Comparison of ENCODE assay signal across 12 mouse cellular contexts in genomic region chr9:61409046-61409445, GRCm38 (mm10). TPM values are rescaled to one million over a fixed set of nuclear protein-coding genes. Genes with fewer than 3 reads are reported as not detected.
A peak's percentile ranks its signal among the peaks of the same experiment; 100 is the strongest.
DNase-seq lines count a peak whose midpoint lies in the region; ATAC-seq and TF ChIP-seq lines count a peak whose summit lies in the region.
"Had no signal": no experiment of that assay in that cellular context is flagged by ENCODE, and none has a peak within 500 bp of the region (broad histone marks: within the 10 kb centered on the region; RNA-seq: fewer than 3 reads in every experiment).

No protein-coding gene starts in this region.

- peaks cover 32% of the 10 kb centered on the region for H3K4me1 ChIP-seq in hindbrain, embryonic 14.5 days (replicated peaks; ENCODE audit: control insufficient read depth, insufficient read depth, low read length)
- H3K4me1 ChIP-seq in hindbrain, embryonic 11.5 days (replicated peaks; ENCODE audit: control insufficient read depth, insufficient read depth, low read length), result peaks cover 12% of the 10 kb centered on the region
- H3K4me1 ChIP-seq: liver, embryonic 15.5 days had no signal

- no peak overlapping the region for H3K9ac ChIP-seq in hindbrain, embryonic 14.5 days
- no peak overlapping the region for H3K9ac ChIP-seq in hindbrain, embryonic 11.5 days (ENCODE audit: low read depth, low read length)
- H3K9ac ChIP-seq: embryonic facial prominence, embryonic 12.5 days; liver, embryonic 15.5 days; neural tube, embryonic 15.5 days had no signal

- H3K36me3 ChIP-seq in hindbrain, embryonic 14.5 days (replicated peaks; ENCODE audit: control insufficient read depth, insufficient read depth), result peaks cover 83% of the 10 kb centered on the region
- peaks cover 44% of the 10 kb centered on the region for H3K36me3 ChIP-seq in hindbrain, embryonic 11.5 days (ENCODE audit: control insufficient read depth, insufficient read depth, low read length)

- peak; percentile 53 for DNase-seq in hindbrain, embryonic 14.5 days (ENCODE audit: low spot score)
- no peak for DNase-seq in hindbrain, embryonic 11.5 days (ENCODE audit: low spot score)
- peak; percentile 77 for DNase-seq in 3134 (ENCODE audit: extremely low read depth, insufficient read length, low spot score)
- peak; percentile 88 for DNase-seq in brain, embryonic 14.5 days (ENCODE audit: low read depth)
- peak; percentile 51 for DNase-seq in fibroblast of lung, adult 2 months (ENCODE audit: low read depth)
- DNase-seq in adrenal gland, adult 18-20 months (ENCODE audit: low spot score in 2 of 2), result no peak
- no peak for DNase-seq in adrenal gland, adult 8-10 months
- no peak for DNase-seq in urinary bladder, postnatal 10 days (ENCODE audit: low spot score)
- DNase-seq: right cerebral cortex, adult 18-20 months had no signal

- no peak overlapping the region for H3K4me2 ChIP-seq in hindbrain, embryonic 14.5 days (replicated peaks)
- H3K4me2 ChIP-seq in hindbrain, embryonic 11.5 days (replicated peaks; ENCODE audit: low read depth, low read length), result no peak overlapping the region
- H3K4me2 ChIP-seq: embryonic facial prominence, embryonic 12.5 days; liver, embryonic 15.5 days; neural tube, embryonic 15.5 days had no signal

- no peak overlapping the region for H3K4me3 ChIP-seq in hindbrain, embryonic 14.5 days (replicated peaks; ENCODE audit: low read length)
- H3K4me3 ChIP-seq in hindbrain, embryonic 11.5 days (ENCODE audit: low read depth, low read length), result no peak overlapping the region
- H3K4me3 ChIP-seq: embryonic facial prominence, embryonic 12.5 days; liver, embryonic 15.5 days; neural tube, embryonic 15.5 days had no signal

- no peak for TF ChIP-seq CTCF in brain, embryonic 14.5 days (IDR thresholded peaks at IDR 0.05; ENCODE audit: borderline replicate concordance, extremely low read depth, insufficient read depth, insufficient read length)

- no peak for TF ChIP-seq POLR2A in brain, embryonic 14.5 days (IDR thresholded peaks at IDR 0.05; ENCODE audit: borderline replicate concordance, extremely low read depth, insufficient read depth, insufficient read length, poor library complexity, severe bottlenecking)

- no peak overlapping the region for H3K27ac ChIP-seq in hindbrain, embryonic 14.5 days
- H3K27ac ChIP-seq in hindbrain, embryonic 11.5 days (ENCODE audit: low read depth, low read length), result no peak overlapping the region
- H3K27ac ChIP-seq: embryonic facial prominence, embryonic 12.5 days; liver, embryonic 15.5 days; neural tube, embryonic 15.5 days had no signal

- H3K9me3 ChIP-seq in hindbrain, embryonic 14.5 days (ENCODE audit: control insufficient read depth, low read length), result no peaks in the 10 kb centered on the region
- H3K9me3 ChIP-seq in hindbrain, embryonic 11.5 days (ENCODE audit: control insufficient read depth, low read length), result no peaks in the 10 kb centered on the region
- H3K9me3 ChIP-seq: embryonic facial prominence, embryonic 12.5 days; liver, embryonic 15.5 days; neural tube, embryonic 15.5 days had no signal

- no peak for ATAC-seq in hindbrain, embryonic 14.5 days (ENCODE audit: low FRiP score)
- ATAC-seq in hindbrain, embryonic 11.5 days (ENCODE audit: low FRiP score), result no peak

- H3K27me3 ChIP-seq in hindbrain, embryonic 14.5 days (ENCODE audit: control insufficient read depth, insufficient read depth, low read length), result no peaks in the 10 kb centered on the region
- H3K27me3 ChIP-seq in hindbrain, embryonic 11.5 days (ENCODE audit: control insufficient read depth, insufficient read depth, low read length), result no peaks in the 10 kb centered on the region
- H3K27me3 ChIP-seq: embryonic facial prominence, embryonic 12.5 days; liver, embryonic 15.5 days; neural tube, embryonic 15.5 days had no signal

- WGBS in hindbrain, embryonic 14.5 days, result 77% methylated on average over 8 of the region's 8 CpGs
- 94% methylated on average over 8 of the region's 8 CpGs for WGBS in hindbrain, embryonic 11.5 days

RNA-seq across cellular contexts. Expression of gene Tle3, which starts 36.9 kb away (rescaled TPM):
- polyA plus RNA-seq in hindbrain, embryonic 14.5 days (2014; fragmentation: Nextera tagmentation; extraction: Ambion mirVana), result 22.4 and 23.9 TPM in 2 replicates
- polyA plus RNA-seq in hindbrain, embryonic 11.5 days (2014; fragmentation: Nextera tagmentation; extraction: Ambion mirVana), result 33.7 and 36.7 TPM in 2 replicates
- polyA plus RNA-seq in brain, embryonic 14.5 days (2012; rRNA removed), result 108 and 121 TPM in 2 replicates
- 100 to 1,000 TPM; 104 to 148 TPM for total RNA-seq in adrenal gland, adult 18-20 months (2021)
- 100 to 1,000 TPM; 100 to 139 (median 108) TPM for total RNA-seq in adrenal gland, adult 8-10 months (2022)

Comparison
In these comparisons a context has a peak if more than half of its experiments do, and no peak if none do; other contexts are left out.
1. DNase-seq: peak in hindbrain, embryonic 14.5 days (single experiment), 3134 (single experiment), brain, embryonic 14.5 days (single experiment) and fibroblast of lung, adult 2 months (single experiment); none in hindbrain, embryonic 11.5 days (single experiment), adrenal gland, adult 18-20 months (0 of 2), adrenal gland, adult 8-10 months (single experiment) and urinary bladder, postnatal 10 days (single experiment).